Mouse (Mus musculus) hindbrain, embryonic 14.5 days (tissue): ENCODE results near the gene Ugt1a1. TPM values are rescaled to one million over a fixed set of nuclear protein-coding genes. Genes with fewer than 3 reads are reported as not detected.

Experiments
- ATAC-seq: fragments of 200-750 bp; cut with Nextera tagmentation; 2 replicates; pipeline ENCODE4 v1.8.0; 2017; ENCODE audit warnings: moderate number of reproducible peaks, mild to moderate bottlenecking, moderate TSS enrichment, moderate library complexity; ENCODE audit not compliant: low FRiP score
- DNase-seq: peaks from one replicate; pipeline ENCODE4 v3.0.0-alpha.2; 2015; ENCODE audit warnings: low spot score
- H3K27ac ChIP-seq: fragments of 300-500 bp; sonication (generic); 2 replicates; pipeline ENCODE4 v1.5.1; 2014; ENCODE audit warnings: mild to moderate bottlenecking, moderate library complexity
- H3K27me3 ChIP-seq: fragments of 300-500 bp; sonication (generic); 2 replicates; pipeline ENCODE4 v1.6.1; 2014; ENCODE audit warnings: mild to moderate bottlenecking, low read length, mixed read lengths; ENCODE audit not compliant: control insufficient read depth, insufficient read depth
- H3K36me3 ChIP-seq: fragments of 300-500 bp; sonication (generic); replicated peaks from 2 replicates; pipeline ENCODE4 v1.6.1; 2014; ENCODE audit not compliant: control insufficient read depth, insufficient read depth
- H3K4me1 ChIP-seq: fragments of 300-500 bp; sonication (generic); replicated peaks from 2 replicates; pipeline ENCODE4 v1.6.1; 2014; ENCODE audit warnings: antibody characterized with exemption, low read length, mixed read lengths; ENCODE audit not compliant: control insufficient read depth, insufficient read depth
- H3K4me2 ChIP-seq: fragments of 300-500 bp; sonication (generic); replicated peaks from 2 replicates; pipeline ENCODE4 v1.6.1; 2014; ENCODE audit warnings: mild to moderate bottlenecking, moderate library complexity
- H3K4me3 ChIP-seq: fragments of 300-500 bp; sonication (generic); replicated peaks from 2 replicates; pipeline ENCODE4 v1.5.1; 2014; ENCODE audit warnings: mild to moderate bottlenecking, low read length
- H3K9ac ChIP-seq: fragments of 300-500 bp; sonication (generic); 2 replicates; pipeline ENCODE4 v1.6.1; 2014
- H3K9me3 ChIP-seq: fragments of 300-500 bp; sonication (generic); 2 replicates; pipeline ENCODE4 v1.6.1; 2016; ENCODE audit warnings: low read length; ENCODE audit not compliant: control insufficient read depth
- WGBS: fragments of 180-500 bp; shearing (Covaris S2); extraction: QIAGEN DNeasy Blood & Tissue Kit; methylation state at CpG from one replicate; pipeline ENCODE4 v1.1.7; 2014; 5-methylcytosine and 5-hydroxymethylcytosine counted together
- polyA plus RNA-seq: library from polyadenylated mRNA; unstranded; fragments of >200 nt; fragmentation: Nextera tagmentation; extraction: Ambion mirVana; gene quantifications from 2 replicates; pipeline ENCODE4 v1.2.1, GENCODE M21; 2014

The Ugt1a1 gene
- polyA plus RNA-seq, 1 experiment from 2014 or later = not detected

- no peak overlapping the region for H3K27ac ChIP-seq
- no peaks in the 10 kb centered on the region for H3K4me1 ChIP-seq
- DNase-seq (no peak), ATAC-seq (peak; percentile 1; the same call in 1 of the 2 replicates)
- no peak overlapping the region for H3K9ac ChIP-seq
- peaks cover 38% of the 10 kb centered on the region for H3K9me3 ChIP-seq
- H3K36me3 ChIP-seq = peaks cover 38% of the 10 kb centered on the region
- no peak overlapping the region for H3K4me3 ChIP-seq
- no peak overlapping the region for H3K4me2 ChIP-seq
- no peaks in the 10 kb centered on the region for H3K27me3 ChIP-seq
- 73% methylated on average over 8 of the region's 8 CpGs for WGBS
Observed at GRCm38 (mm10) chr1:88258881-88259642, 47.3 kb downstream of the Ugt1a1 start.

DNA sequence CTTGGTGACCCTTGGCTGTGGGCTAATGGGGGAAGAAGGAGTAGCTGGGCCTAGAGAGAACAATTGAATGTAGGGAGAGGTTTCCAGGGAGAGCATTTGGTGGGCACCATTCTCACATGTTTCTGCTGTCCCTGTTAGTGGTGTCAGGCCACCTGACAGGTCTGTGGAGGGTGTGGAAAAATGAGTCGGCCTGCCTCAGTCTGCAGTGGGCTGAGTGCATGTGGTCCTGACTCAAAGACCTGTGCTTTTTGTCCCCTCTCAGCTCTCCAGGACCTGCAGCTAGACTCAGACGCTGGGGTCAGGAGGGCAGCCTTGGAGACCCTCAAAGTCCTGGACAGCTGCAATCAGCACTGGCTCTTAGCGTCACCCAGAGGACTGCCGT lies 47.9 kb downstream of the Ugt1a1 start:
- Histone ChIP-seq H3K9ac (no peak overlapping the region), H3K36me3 (peaks cover 44% of the 10 kb centered on the region), H3K4me1 (no peaks in the 10 kb centered on the region), H3K4me3 (no peak overlapping the region), H3K9me3 (peaks cover 33% of the 10 kb centered on the region), H3K4me2 (no peak overlapping the region), H3K27me3 (no peaks in the 10 kb centered on the region), H3K27ac (no peak overlapping the region)
- 80% methylated on average over 4 of the region's 4 CpGs for WGBS
- DNase-seq = no peak
- ATAC-seq = peak; percentile 5

- ATAC-seq = peak; percentile 1; the same call in 1 of the 2 replicates
- Histone ChIP-seq H3K4me1 (no peaks in the 10 kb centered on the region), H3K4me3 (no peak overlapping the region), H3K4me2 (no peak overlapping the region), H3K9me3 (peaks cover 28% of the 10 kb centered on the region), H3K36me3 (peaks cover 48% of the 10 kb centered on the region), H3K27me3 (no peaks in the 10 kb centered on the region), H3K27ac (no peak overlapping the region), H3K9ac (no peak overlapping the region)
- DNase-seq = no peak
- 82% methylated on average over 6 of the region's 6 CpGs for WGBS
Observed at GRCm38 (mm10) chr1:88260114-88260513, 48.4 kb downstream of the Ugt1a1 start.

DNA sequence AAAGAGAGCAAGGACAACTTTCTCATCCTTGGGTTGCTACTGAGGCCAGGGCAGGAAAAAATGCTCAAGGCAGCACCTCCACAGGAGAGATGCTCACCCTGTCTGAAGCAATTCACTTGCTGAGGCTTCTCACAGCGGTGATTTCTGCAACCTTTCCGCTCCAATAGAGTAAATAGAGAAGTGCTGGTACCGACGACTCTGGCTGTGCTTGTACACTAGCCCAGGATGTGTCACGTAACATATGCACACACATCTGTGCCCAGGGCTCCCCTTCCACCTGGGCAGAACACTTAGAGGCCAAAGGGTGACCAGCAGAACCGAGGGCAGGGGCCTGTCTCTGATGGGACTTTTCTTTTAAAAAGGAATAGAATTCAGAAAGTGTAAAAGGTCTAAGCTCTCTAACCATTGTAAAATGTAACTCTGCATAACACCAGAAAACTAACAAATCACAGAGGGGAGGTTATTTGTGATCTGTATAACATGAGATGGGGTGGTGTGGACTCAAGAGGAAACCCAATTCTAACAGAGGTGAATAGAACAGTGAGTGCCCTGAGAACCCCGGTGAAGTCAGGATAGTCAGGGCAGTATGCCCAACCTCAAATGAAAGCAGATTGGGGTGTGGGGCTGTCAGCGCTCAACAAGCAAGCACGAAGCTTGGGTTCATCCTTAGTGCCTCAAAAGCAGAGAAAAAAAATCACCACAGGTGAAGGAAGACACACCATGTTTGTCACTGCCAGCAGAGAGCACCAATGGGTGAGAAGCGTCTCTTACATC lies 49.0 kb downstream of the Ugt1a1 start:
- peaks cover 55% of the 10 kb centered on the region for H3K36me3 ChIP-seq

DNA sequence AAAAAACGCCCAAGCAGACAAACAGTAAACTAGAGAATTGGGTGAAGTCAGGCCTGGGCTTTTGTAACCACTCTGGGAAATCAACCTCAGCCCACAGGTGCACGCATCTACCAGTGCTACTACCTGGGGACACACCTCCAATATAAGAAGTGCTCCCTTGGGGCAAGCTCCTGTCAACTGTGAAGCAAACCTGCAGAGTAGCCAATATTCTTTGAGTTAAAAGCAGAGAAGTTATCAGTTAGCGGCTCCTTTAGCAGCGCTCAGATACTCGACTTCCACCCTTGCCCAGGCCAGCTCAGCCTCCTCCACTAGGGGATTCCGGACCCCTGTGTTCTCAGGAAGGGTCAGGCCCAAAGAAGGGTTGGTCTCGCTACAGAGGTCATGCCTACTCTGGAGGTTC lies 49.9 kb downstream of the Ugt1a1 start:
- H3K4me2 ChIP-seq = no peak overlapping the region
- H3K27me3 ChIP-seq = no peaks in the 10 kb centered on the region

More for the DNA sequence above, 49.0 kb downstream of the Ugt1a1 start:
- Histone ChIP-seq H3K4me2 (no peak overlapping the region), H3K27ac (no peak overlapping the region), H3K4me1 (no peaks in the 10 kb centered on the region), H3K4me3 (no peak overlapping the region), H3K27me3 (no peaks in the 10 kb centered on the region), H3K9me3 (peaks cover 21% of the 10 kb centered on the region), H3K9ac (no peak overlapping the region)
- ATAC-seq = no peak
- 83% methylated on average over 10 of the region's 10 CpGs for WGBS
- no peak for DNase-seq

GRCm38 (mm10) chr1:88262255-88262654 lies 50.5 kb downstream of the Ugt1a1 start:
- 82% methylated on average over 4 of the region's 4 CpGs for WGBS
- H3K4me2 ChIP-seq = no peak overlapping the region
- no peak for ATAC-seq
- DNase-seq = peak; percentile 69
- H3K4me1 ChIP-seq = no peaks in the 10 kb centered on the region
- no peak overlapping the region for H3K9ac ChIP-seq
- peaks cover 70% of the 10 kb centered on the region for H3K36me3 ChIP-seq
- H3K27ac ChIP-seq = no peak overlapping the region
- H3K27me3 ChIP-seq = no peaks in the 10 kb centered on the region
- H3K9me3 ChIP-seq = peaks cover 6% of the 10 kb centered on the region
- H3K4me3 ChIP-seq = no peak overlapping the region

More for the DNA sequence above, 49.9 kb downstream of the Ugt1a1 start:
- Histone ChIP-seq H3K4me3 (no peak overlapping the region), H3K9me3 (peaks cover 12% of the 10 kb centered on the region), H3K4me1 (no peaks in the 10 kb centered on the region), H3K9ac (no peak overlapping the region), H3K36me3 (peaks cover 64% of the 10 kb centered on the region), H3K27ac (no peak overlapping the region)
- no peak for DNase-seq
- ATAC-seq = no peak
- WGBS = 88% methylated on average over 7 of the region's 7 CpGs

DNA sequence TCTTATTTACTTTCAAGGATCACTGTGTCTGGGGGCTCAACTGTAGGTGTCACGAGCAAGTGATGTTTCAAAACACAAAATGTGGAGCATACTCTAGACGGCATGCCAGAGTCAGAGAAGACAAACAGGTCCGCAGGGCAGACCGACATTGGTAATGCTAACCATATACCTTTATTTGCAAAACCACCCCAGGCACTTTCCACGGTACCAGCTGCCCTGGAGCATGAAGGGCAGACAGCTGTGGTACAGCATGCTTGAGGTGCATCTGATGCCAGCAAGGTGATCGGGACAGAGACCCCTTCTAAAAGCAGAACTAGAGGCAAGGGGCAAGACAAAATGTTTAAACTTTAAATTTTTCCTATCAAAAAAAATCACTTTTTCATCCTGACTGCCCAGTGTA lies 51.2 kb downstream of the Ugt1a1 start:
- ATAC-seq = no peak
- Histone ChIP-seq H3K27ac (no peak overlapping the region), H3K36me3 (peaks cover 77% of the 10 kb centered on the region), H3K4me1 (no peaks in the 10 kb centered on the region), H3K27me3 (no peaks in the 10 kb centered on the region), H3K4me3 (no peak overlapping the region), H3K9ac (no peak overlapping the region), H3K4me2 (no peak overlapping the region), H3K9me3 (no peaks in the 10 kb centered on the region)
- 79% methylated on average over 6 of the region's 6 CpGs for WGBS
- DNase-seq = no peak

DNA sequence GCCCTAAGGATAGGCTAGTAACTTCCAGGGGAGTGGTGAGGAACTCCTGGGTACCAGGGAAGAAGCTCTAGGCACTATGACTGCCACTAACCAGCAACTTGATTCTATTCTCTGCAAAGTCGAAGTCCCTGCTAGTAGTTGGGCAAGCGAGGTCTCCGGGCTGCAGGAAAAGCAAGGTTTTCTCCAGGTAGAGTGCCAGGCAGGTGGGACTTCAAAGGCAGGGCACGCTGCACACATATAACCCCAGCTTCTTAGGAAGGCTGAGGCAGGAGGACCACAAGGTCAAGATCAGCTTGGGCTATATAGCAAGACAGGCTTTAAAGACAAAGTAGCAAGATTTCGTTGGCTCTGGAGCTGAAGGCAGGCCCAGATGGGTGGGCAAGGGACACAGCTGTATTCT lies 52.0 kb downstream of the Ugt1a1 start:
- Histone ChIP-seq H3K27ac (no peak overlapping the region), H3K36me3 (peaks cover 85% of the 10 kb centered on the region), H3K27me3 (no peaks in the 10 kb centered on the region), H3K4me1 (no peaks in the 10 kb centered on the region), H3K4me2 (no peak overlapping the region), H3K9ac (no peak overlapping the region), H3K4me3 (no peak overlapping the region), H3K9me3 (no peaks in the 10 kb centered on the region)
- WGBS = 91% methylated on average over 5 of the region's 5 CpGs
- ATAC-seq = no peak
- DNase-seq = no peak

DNA sequence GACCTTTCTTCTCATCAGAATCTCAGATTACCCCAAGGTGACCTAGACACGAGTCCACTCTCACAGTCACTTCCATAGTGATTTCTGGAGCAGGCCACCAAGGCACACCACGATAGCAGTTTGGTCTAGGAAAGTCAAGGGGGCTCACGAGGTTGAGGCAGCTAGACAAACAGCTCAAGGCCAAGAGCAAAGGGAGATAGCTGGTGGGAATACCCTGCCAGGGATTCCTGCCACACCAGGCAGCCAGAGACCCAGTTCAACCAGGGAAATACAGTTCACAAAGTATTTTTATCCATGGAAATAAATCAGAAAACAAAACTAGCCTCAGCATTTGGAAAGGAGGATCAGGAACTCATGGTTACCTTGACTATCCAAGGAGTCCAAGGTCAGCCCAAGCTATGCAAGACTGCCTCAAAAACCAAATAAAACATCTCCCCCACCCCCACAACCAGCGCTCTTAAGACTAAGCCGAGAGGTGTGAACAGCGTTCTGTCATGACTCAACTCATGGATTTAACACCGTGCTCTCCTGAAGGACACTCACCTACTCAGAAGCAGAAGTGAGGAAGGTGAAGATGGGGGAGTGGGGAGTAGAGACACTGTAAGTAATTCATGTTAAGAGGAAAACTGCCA lies 52.6 kb downstream of the Ugt1a1 start:
- Histone ChIP-seq H3K9me3 (no peaks in the 10 kb centered on the region), H3K9ac (no peak overlapping the region), H3K4me3 (no peak overlapping the region), H3K27ac (no peak overlapping the region), H3K4me2 (no peak overlapping the region), H3K36me3 (peaks cover 91% of the 10 kb centered on the region), H3K27me3 (no peaks in the 10 kb centered on the region), H3K4me1 (no peaks in the 10 kb centered on the region)
- 92% methylated on average over 7 of the region's 7 CpGs for WGBS
- DNase-seq (no peak), ATAC-seq (no peak)
